Mouse (Mus musculus) monocyte, adult 59 days (primary cell): ENCODE measurements around the gene Serpine2. TPM values are rescaled to one million over a fixed set of nuclear protein-coding genes. Genes with fewer than 3 reads are reported as not detected.

ENCODE experiments used
- total RNA-seq, 2 experiments: library from RNA; stranded (reverse); gene quantifications; one replicate each; pipeline ENCODE4 v1.2.4; 2023

The Serpine2 gene
- under 1 TPM in 1 of 2 experiments, not detected in 1; 0.89 TPM for total RNA-seq

GRCm38 (mm10) chr1:79861130-79861942 is at the start of gene Serpine2:
Gene Serpine2 (minus strand): TSS chr1:79861180.

GRCm38 (mm10) chr1:79775927-79776458 is 85.0 kb downstream of the Serpine2 start, which contains the start of the genes Mrpl44 and Wdfy1:
Gene Mrpl44 (plus strand): TSS chr1:79776018.
Gene Wdfy1 (minus strand): TSS chr1:79776143.

Other genes starting within 250 kb of the Serpine2 start
- 1 to 10 TPM; 4.0 to 6.5 TPM for gene Ap1s3, start 189.2 kb downstream of the Serpine2 start, total RNA-seq
- 10 to 100 TPM; 11.9 to 13.1 TPM for gene Mrpl44, start 85.2 kb downstream of the Serpine2 start, total RNA-seq
- 10 to 100 TPM; 31.7 to 37.4 TPM for gene Wdfy1, start 85.0 kb downstream of the Serpine2 start, total RNA-seq